Mouse (Mus musculus) brain, embryonic 14.5 days (tissue): ENCODE measurements at regions not wholly inside any gene's neighbourhood (a gene's known extent, or its start where the extent isn't known, plus 50 kb on each side); places are given as distances from the start of the nearest gene placed in this dataset.

ENCODE experiments used
- DNase-seq: peaks from one replicate; pipeline ENCODE4 v3.0.0-alpha.2; 2011; ENCODE audit warnings: low read depth
- CTCF ChIP-seq: fragments of 200-500 bp; IDR thresholded peaks from 2 replicates; pipeline ENCODE4 v1.5.1; 2012; ENCODE audit warnings: inconsistent platforms, mild to moderate bottlenecking, moderate library complexity, borderline replicate concordance; ENCODE audit not compliant: insufficient read depth, insufficient read length; ENCODE audit errors: extremely low read depth
- POLR2A ChIP-seq: fragments of 200-500 bp; IDR thresholded peaks from 2 replicates; pipeline ENCODE4 v1.6.1; 2012; ENCODE audit warnings: mild to moderate bottlenecking, inconsistent platforms, borderline replicate concordance; ENCODE audit not compliant: poor library complexity, insufficient read depth, insufficient read length, severe bottlenecking; ENCODE audit errors: extremely low read depth

GRCm38 (mm10) chr12:97529556-97529955 is 729.7 kb downstream of the Galc start:
- DNase-seq = no peak
- no peak for TF ChIP-seq POLR2A
- TF ChIP-seq CTCF = no peak

GRCm38 (mm10) chr12:97525931-97526330 is 733.3 kb downstream of the Galc start:
- no peak for DNase-seq
- TF ChIP-seq CTCF = no peak
- no peak for TF ChIP-seq POLR2A

DNA sequence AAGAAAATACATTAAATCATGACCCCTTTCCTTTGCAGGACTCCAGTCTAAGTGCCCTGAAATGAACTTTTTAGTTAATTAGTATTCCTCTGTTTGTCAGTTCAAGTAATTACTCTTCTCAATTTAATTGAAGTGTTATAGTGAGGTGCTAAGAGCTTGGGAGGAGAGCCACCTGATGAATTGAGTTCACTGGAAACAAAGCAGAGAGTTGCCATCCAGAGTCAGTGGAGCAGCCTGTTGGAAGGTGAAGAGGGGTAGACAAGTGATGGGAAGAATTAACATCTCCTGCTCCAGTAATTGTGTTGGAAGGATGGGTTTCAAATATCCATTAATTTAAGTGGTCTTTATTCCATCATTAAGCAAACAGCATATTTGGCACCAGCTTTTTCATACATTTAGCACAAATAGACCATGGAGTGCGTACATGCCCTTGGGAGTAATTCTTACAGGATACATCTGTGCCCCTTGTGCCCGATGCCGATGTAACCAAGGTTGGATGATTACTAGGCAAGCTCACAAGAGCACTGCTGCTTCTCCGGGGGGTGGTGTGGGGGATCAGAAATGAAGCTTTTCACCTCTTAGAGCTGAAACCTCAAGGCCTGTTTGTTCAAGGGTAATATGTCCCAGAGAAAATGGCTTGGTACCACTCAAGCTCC is 739.3 kb downstream of the Galc start:
- no peak for TF ChIP-seq POLR2A
- no peak for TF ChIP-seq CTCF
- peak; percentile 65 for DNase-seq

- DNase-seq = no peak
- TF ChIP-seq CTCF = no peak
- TF ChIP-seq POLR2A = no peak
Observed at GRCm38 (mm10) chr12:97517534-97517933, 741.7 kb downstream of the Galc start.

GRCm38 (mm10) chr12:97515805-97516204 is 743.5 kb downstream of the Galc start:
- no peak for TF ChIP-seq CTCF
- TF ChIP-seq POLR2A = no peak
- no peak for DNase-seq

GRCm38 (mm10) chr12:97511866-97512265 is 747.4 kb downstream of the Galc start:
- TF ChIP-seq CTCF (no peak), POLR2A (no peak)

DNA sequence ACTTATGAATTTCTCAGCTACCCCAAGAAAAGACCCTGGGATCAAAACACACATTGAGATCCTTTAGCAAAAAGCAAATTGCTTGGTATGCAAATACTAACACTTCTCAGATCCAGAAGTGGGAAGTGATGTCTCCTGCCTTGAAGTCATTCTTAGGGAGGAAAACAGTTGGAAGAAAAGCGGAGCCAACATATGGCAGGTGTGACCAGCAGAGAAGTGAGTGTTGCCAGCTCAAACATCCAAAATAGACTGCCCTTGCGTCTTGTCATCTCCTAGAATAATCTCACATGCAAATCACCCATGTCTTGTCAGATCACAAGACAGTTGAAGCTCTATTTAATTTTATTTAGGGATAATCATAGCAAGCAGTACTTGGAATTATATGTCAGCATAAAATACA is 757.8 kb downstream of the Galc start:
- peak; percentile 17 for DNase-seq
- TF ChIP-seq POLR2A (no peak), CTCF (no peak)

More at GRCm38 (mm10) chr12:97511866-97512265, 747.4 kb downstream of the Galc start:
- DNase-seq = peak; percentile 85

GRCm38 (mm10) chr12:97483559-97483958 is 775.7 kb downstream of the Galc start:
- TF ChIP-seq POLR2A = no peak
- no peak for TF ChIP-seq CTCF
- DNase-seq = peak; percentile 50

GRCm38 (mm10) chr12:97476466-97477250 is 782.6 kb downstream of the Galc start:
- DNase-seq = peak; percentile 74
- no peak for TF ChIP-seq POLR2A
- TF ChIP-seq CTCF = no peak

GRCm38 (mm10) chr12:97475751-97476150 is 783.5 kb downstream of the Galc start:
- TF ChIP-seq CTCF (no peak), POLR2A (no peak)
- DNase-seq = peak; percentile 20

DNA sequence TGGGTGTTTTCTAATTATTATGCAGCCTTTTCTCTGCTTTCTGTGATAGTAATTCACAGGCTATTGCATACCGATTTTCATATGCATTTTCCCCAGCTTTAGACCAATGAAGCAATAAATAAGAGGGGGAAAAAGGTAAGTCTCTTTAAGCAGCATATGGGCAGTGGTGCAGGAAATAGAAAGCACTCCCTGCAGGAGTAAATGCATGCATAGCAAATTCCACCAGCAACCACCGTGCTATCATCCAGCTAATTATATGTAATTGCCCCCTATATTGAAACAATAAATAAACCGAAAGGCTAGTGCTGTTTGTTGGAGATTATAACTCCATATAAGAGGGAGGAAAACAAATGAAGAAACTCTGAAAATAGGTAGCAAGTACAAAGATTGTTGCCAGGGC is 790.1 kb downstream of the Galc start:
- DNase-seq = peak; percentile 11
- TF ChIP-seq CTCF (no peak), POLR2A (no peak)
